Mouse (Mus musculus): ENCODE measurements around the gene Pbx1. TPM values are rescaled to one million over a fixed set of nuclear protein-coding genes. Genes with fewer than 3 reads are reported as not detected.

The Pbx1 gene
- total RNA-seq, 2 experiments from 2014 or later: 117 to 118 TPM

GRCm38 (mm10) chr1:168425017-168425705 is 6.9 kb downstream of the Pbx1 start:
- peak in 1 of 2 experiments; percentile 31 for DNase-seq

GRCm38 (mm10) chr1:168423389-168423930 is 8.6 kb downstream of the Pbx1 start:
- DNase-seq: no peak

- DNase-seq: peak in 1 of 2 experiments; percentile 26
Measured at GRCm38 (mm10) chr1:168418903-168419302, 13.2 kb downstream of the Pbx1 start.

- DNase-seq: no peak
Measured at GRCm38 (mm10) chr1:168417626-168418025, 14.4 kb downstream of the Pbx1 start.

GRCm38 (mm10) chr1:168416729-168417437 is 15.2 kb downstream of the Pbx1 start:
- DNase-seq: no peak

- no peak for DNase-seq
Measured at GRCm38 (mm10) chr1:168410611-168411010, 21.5 kb downstream of the Pbx1 start.

- DNase-seq: no peak
Measured at GRCm38 (mm10) chr1:168410054-168410453, 22.0 kb downstream of the Pbx1 start.

- DNase-seq: no peak
Measured at GRCm38 (mm10) chr1:168408757-168409156, 23.3 kb downstream of the Pbx1 start.

GRCm38 (mm10) chr1:168407958-168408357 is 24.1 kb downstream of the Pbx1 start:
- DNase-seq: no peak

- DNase-seq: no peak
Measured at GRCm38 (mm10) chr1:168406291-168406675, 25.8 kb downstream of the Pbx1 start.

- DNase-seq: no peak
Measured at GRCm38 (mm10) chr1:168405645-168406290, 26.3 kb downstream of the Pbx1 start.

- no peak for DNase-seq
Measured at GRCm38 (mm10) chr1:168403529-168403928, 28.5 kb downstream of the Pbx1 start.

GRCm38 (mm10) chr1:168402683-168403082 is 29.4 kb downstream of the Pbx1 start:
- DNase-seq: no peak

- DNase-seq: no peak
Measured at GRCm38 (mm10) chr1:168395523-168396159, 36.4 kb downstream of the Pbx1 start.

- no peak for DNase-seq
Measured at GRCm38 (mm10) chr1:168394535-168394934, 37.5 kb downstream of the Pbx1 start.

- DNase-seq: no peak
Measured at GRCm38 (mm10) chr1:168393456-168393855, 38.6 kb downstream of the Pbx1 start.

- DNase-seq: no peak
Measured at GRCm38 (mm10) chr1:168392500-168392853, 39.6 kb downstream of the Pbx1 start.

- no peak for DNase-seq
Measured at GRCm38 (mm10) chr1:168391617-168392499, 40.2 kb downstream of the Pbx1 start.

- DNase-seq: no peak
Measured at GRCm38 (mm10) chr1:168390748-168391147, 41.3 kb downstream of the Pbx1 start.

- no peak for DNase-seq
Measured at GRCm38 (mm10) chr1:168386159-168386558, 45.9 kb downstream of the Pbx1 start.

- no peak for DNase-seq
Measured at GRCm38 (mm10) chr1:168384594-168384955, 47.5 kb downstream of the Pbx1 start.

Measured in layer of hippocampus, postnatal 36 days (tissue).